Mouse (Mus musculus): ENCODE measurements around the gene Zscan20. TPM values are rescaled to one million over a fixed set of nuclear protein-coding genes. Genes with fewer than 3 reads are reported as not detected.

The Zscan20 gene
- polyA plus RNA-seq, 1 experiment = 4.1 TPM

- no peak overlapping the region for H3K4me3 ChIP-seq (ENCODE audit: insufficient read depth, poor library complexity, severe bottlenecking)
- no peaks in the 10 kb centered on the region for H3K27me3 ChIP-seq (ENCODE audit: control insufficient read depth, insufficient read depth, insufficient read length)
- H3K36me3 ChIP-seq (ENCODE audit: control insufficient read depth, insufficient read depth) = peaks cover 4% of the 10 kb centered on the region
- TF ChIP-seq CTCF (IDR thresholded peaks at IDR 0.05; ENCODE audit: control insufficient read depth, insufficient read depth, insufficient read length) = no peak
- no peak for TF ChIP-seq MYOD1 (IDR thresholded peaks at IDR 0.05; ENCODE audit: control insufficient read depth, insufficient read length, low read depth)
- TF ChIP-seq MAX (IDR thresholded peaks at IDR 0.05) = no peak
- no peak for TF ChIP-seq USF1 (IDR thresholded peaks at IDR 0.05; ENCODE audit: low read depth)
- TF ChIP-seq MYOG (IDR thresholded peaks at IDR 0.05; ENCODE audit: control insufficient read depth, extremely low read depth, insufficient read length) = no peak
- no peak for TF ChIP-seq FOSL1 (IDR thresholded peaks at IDR 0.05; ENCODE audit: insufficient read depth, low read length, poor library complexity, severe bottlenecking)
- peaks cover 1% of the 10 kb centered on the region for H3K79me3 ChIP-seq (ENCODE audit: low read depth)
- no peak overlapping the region for H3ac ChIP-seq (ENCODE audit: control insufficient read depth, insufficient read length, low read depth)
- no peaks in the 10 kb centered on the region for H3K79me2 ChIP-seq (ENCODE audit: control insufficient read depth, insufficient read depth)
Observed at GRCm38 (mm10) chr4:128594062-128594461, 15.8 kb downstream of the Zscan20 start.

GRCm38 (mm10) chr4:128593286-128593685, 16.6 kb downstream of the Zscan20 start:
- peaks cover 1% of the 10 kb centered on the region for H3K79me3 ChIP-seq (ENCODE audit: low read depth)
- TF ChIP-seq MYOG (IDR thresholded peaks at IDR 0.05; ENCODE audit: control insufficient read depth, extremely low read depth, insufficient read length) (no peak), CTCF (IDR thresholded peaks at IDR 0.05; ENCODE audit: control insufficient read depth, insufficient read depth, insufficient read length) (no peak), MAX (IDR thresholded peaks at IDR 0.05) (no peak), USF1 (IDR thresholded peaks at IDR 0.05; ENCODE audit: low read depth) (no peak), FOSL1 (IDR thresholded peaks at IDR 0.05; ENCODE audit: insufficient read depth, low read length, poor library complexity, severe bottlenecking) (no peak), CEBPB (IDR thresholded peaks at IDR 0.05; ENCODE audit: low read depth) (no peak), MYOD1 (IDR thresholded peaks at IDR 0.05; ENCODE audit: control insufficient read depth, insufficient read length, low read depth) (no peak)
- H3ac ChIP-seq (ENCODE audit: control insufficient read depth, insufficient read length, low read depth) = no peak overlapping the region
- H3K36me3 ChIP-seq (ENCODE audit: control insufficient read depth, insufficient read depth) = peaks cover 10% of the 10 kb centered on the region
- no peak overlapping the region for H3K4me3 ChIP-seq (ENCODE audit: insufficient read depth, poor library complexity, severe bottlenecking)
- H3K27me3 ChIP-seq (ENCODE audit: control insufficient read depth, insufficient read depth, insufficient read length) = no peaks in the 10 kb centered on the region
- no peaks in the 10 kb centered on the region for H3K79me2 ChIP-seq (ENCODE audit: control insufficient read depth, insufficient read depth)

DNA sequence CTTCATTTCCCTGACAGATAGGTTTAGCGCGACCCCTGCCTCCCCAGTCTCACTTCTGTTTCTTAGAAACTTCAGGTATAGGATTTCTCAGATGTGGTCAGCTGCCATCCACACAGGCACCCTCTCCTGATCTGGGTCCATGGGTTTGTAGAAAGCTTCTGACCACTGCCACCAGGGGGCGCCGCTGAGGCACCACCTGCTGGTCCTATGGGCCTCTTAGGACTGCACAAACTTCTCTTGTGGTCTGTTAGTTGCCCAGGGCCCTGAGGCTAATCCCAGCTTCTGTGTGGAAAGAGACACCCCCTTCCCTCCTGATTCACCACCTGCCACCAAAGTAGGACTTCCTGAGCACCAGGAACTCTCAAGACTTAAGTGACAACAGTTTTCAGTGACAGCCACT, 30.7 kb downstream of the Zscan20 start:
- H3K27me3 ChIP-seq (ENCODE audit: control insufficient read depth, insufficient read depth, insufficient read length) = no peaks in the 10 kb centered on the region
- H3K36me3 ChIP-seq (ENCODE audit: control insufficient read depth, insufficient read depth) = no peaks in the 10 kb centered on the region
- H3K79me2 ChIP-seq (ENCODE audit: control insufficient read depth, insufficient read depth) = no peaks in the 10 kb centered on the region
- no peak overlapping the region for H3K4me3 ChIP-seq (ENCODE audit: insufficient read depth, poor library complexity, severe bottlenecking)
- no peaks in the 10 kb centered on the region for H3K79me3 ChIP-seq (ENCODE audit: low read depth)
- no peak overlapping the region for H3ac ChIP-seq (ENCODE audit: control insufficient read depth, insufficient read length, low read depth)
- TF ChIP-seq CTCF (IDR thresholded peaks at IDR 0.05; ENCODE audit: control insufficient read depth, insufficient read depth, insufficient read length) (no peak), USF1 (IDR thresholded peaks at IDR 0.05; ENCODE audit: low read depth) (no peak), MAX (IDR thresholded peaks at IDR 0.05) (no peak), CEBPB (IDR thresholded peaks at IDR 0.05; ENCODE audit: low read depth) (no peak), FOSL1 (IDR thresholded peaks at IDR 0.05; ENCODE audit: insufficient read depth, low read length, poor library complexity, severe bottlenecking) (no peak), MYOD1 (IDR thresholded peaks at IDR 0.05; ENCODE audit: control insufficient read depth, insufficient read length, low read depth) (no peak), MYOG (IDR thresholded peaks at IDR 0.05; ENCODE audit: control insufficient read depth, extremely low read depth, insufficient read length) (no peak)

- no peaks in the 10 kb centered on the region for H3K36me3 ChIP-seq (ENCODE audit: control insufficient read depth, insufficient read depth)
- no peak overlapping the region for H3ac ChIP-seq (ENCODE audit: control insufficient read depth, insufficient read length, low read depth)
- H3K27me3 ChIP-seq (ENCODE audit: control insufficient read depth, insufficient read depth, insufficient read length) = peaks cover 3% of the 10 kb centered on the region
- H3K79me2 ChIP-seq (ENCODE audit: control insufficient read depth, insufficient read depth) = no peaks in the 10 kb centered on the region
- no peak for TF ChIP-seq USF1 (IDR thresholded peaks at IDR 0.05; ENCODE audit: low read depth)
- no peak for TF ChIP-seq MYOD1 (IDR thresholded peaks at IDR 0.05; ENCODE audit: control insufficient read depth, insufficient read length, low read depth)
- no peak for TF ChIP-seq MAX (IDR thresholded peaks at IDR 0.05)
- no peak for TF ChIP-seq FOSL1 (IDR thresholded peaks at IDR 0.05; ENCODE audit: insufficient read depth, low read length, poor library complexity, severe bottlenecking)
- TF ChIP-seq CTCF (IDR thresholded peaks at IDR 0.05; ENCODE audit: control insufficient read depth, insufficient read depth, insufficient read length) = no peak
- no peak for TF ChIP-seq CEBPB (IDR thresholded peaks at IDR 0.05; ENCODE audit: low read depth)
- TF ChIP-seq MYOG (IDR thresholded peaks at IDR 0.05; ENCODE audit: control insufficient read depth, extremely low read depth, insufficient read length) = no peak
- H3K79me3 ChIP-seq (ENCODE audit: low read depth) = no peaks in the 10 kb centered on the region
- no peak overlapping the region for H3K4me3 ChIP-seq (ENCODE audit: insufficient read depth, poor library complexity, severe bottlenecking)
Observed at GRCm38 (mm10) chr4:128575811-128576210, 34.1 kb downstream of the Zscan20 start.

GRCm38 (mm10) chr4:128560327-128560726, 49.6 kb downstream of the Zscan20 start:
- Histone ChIP-seq H3K79me2 (ENCODE audit: control insufficient read depth, insufficient read depth) (no peaks in the 10 kb centered on the region), H3K36me3 (ENCODE audit: control insufficient read depth, insufficient read depth) (no peaks in the 10 kb centered on the region), H3K4me3 (ENCODE audit: insufficient read depth, poor library complexity, severe bottlenecking) (no peak overlapping the region), H3K79me3 (ENCODE audit: low read depth) (no peaks in the 10 kb centered on the region), H3ac (ENCODE audit: control insufficient read depth, insufficient read length, low read depth) (no peak overlapping the region), H3K27me3 (ENCODE audit: control insufficient read depth, insufficient read depth, insufficient read length) (peaks cover 61% of the 10 kb centered on the region)
- TF ChIP-seq FOSL1 (IDR thresholded peaks at IDR 0.05; ENCODE audit: insufficient read depth, low read length, poor library complexity, severe bottlenecking) (no peak), MYOD1 (IDR thresholded peaks at IDR 0.05; ENCODE audit: control insufficient read depth, insufficient read length, low read depth) (no peak), CEBPB (IDR thresholded peaks at IDR 0.05; ENCODE audit: low read depth) (no peak), USF1 (IDR thresholded peaks at IDR 0.05; ENCODE audit: low read depth) (no peak), MAX (IDR thresholded peaks at IDR 0.05) (no peak), CTCF (IDR thresholded peaks at IDR 0.05; ENCODE audit: control insufficient read depth, insufficient read depth, insufficient read length) (no peak), MYOG (IDR thresholded peaks at IDR 0.05; ENCODE audit: control insufficient read depth, extremely low read depth, insufficient read length) (no peak)

DNA sequence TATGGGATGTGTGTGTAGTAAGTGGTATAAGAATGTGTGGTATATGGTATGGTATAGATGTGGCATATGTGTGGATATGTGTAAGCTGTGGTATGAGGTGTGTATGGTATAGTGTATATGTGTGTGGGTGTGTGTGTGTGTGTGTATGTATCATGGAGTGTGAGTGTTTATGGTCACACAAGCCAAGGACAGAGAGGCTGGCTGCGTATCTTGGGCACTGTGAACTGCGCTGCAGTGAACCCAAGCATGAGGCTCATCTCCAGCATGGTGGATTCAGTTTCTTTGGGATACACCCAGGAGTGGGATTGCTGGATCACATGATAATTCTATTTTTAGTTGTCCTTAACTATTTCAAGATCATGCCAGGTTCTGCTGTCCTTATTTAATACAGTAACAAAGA, 55.7 kb downstream of the Zscan20 start:
- no peak for TF ChIP-seq MYOD1 (IDR thresholded peaks at IDR 0.05; ENCODE audit: control insufficient read depth, insufficient read length, low read depth)
- no peaks in the 10 kb centered on the region for H3K36me3 ChIP-seq (ENCODE audit: control insufficient read depth, insufficient read depth)
- peaks cover 52% of the 10 kb centered on the region for H3K27me3 ChIP-seq (ENCODE audit: control insufficient read depth, insufficient read depth, insufficient read length)
- no peaks in the 10 kb centered on the region for H3K79me3 ChIP-seq (ENCODE audit: low read depth)
- no peaks in the 10 kb centered on the region for H3K79me2 ChIP-seq (ENCODE audit: control insufficient read depth, insufficient read depth)
- H3ac ChIP-seq (ENCODE audit: control insufficient read depth, insufficient read length, low read depth) = no peak overlapping the region
- no peak overlapping the region for H3K4me3 ChIP-seq (ENCODE audit: insufficient read depth, poor library complexity, severe bottlenecking)
